ENCODE assay signal across 28 mouse cellular contexts in the genomic region with DNA sequence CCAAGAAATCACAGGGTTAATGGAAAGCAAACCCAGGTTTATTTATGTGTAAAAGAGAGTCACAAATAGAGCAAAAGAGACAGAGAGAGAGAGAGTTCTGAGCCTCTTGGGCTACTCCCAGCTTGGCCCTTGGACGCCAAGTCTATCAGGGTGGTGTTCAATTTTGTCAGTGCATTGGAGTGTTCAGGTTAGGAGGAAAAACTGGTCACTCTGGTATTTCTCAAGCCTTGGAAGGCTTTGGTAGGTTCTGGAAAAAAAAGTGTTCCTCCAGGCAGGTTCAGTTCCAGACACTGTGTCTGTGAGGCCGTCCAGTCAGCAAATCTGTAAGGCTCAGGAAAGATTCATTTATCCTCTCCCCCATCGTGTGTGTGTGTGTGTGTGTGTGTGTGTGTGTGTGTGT. TPM values are rescaled to one million over a fixed set of nuclear protein-coding genes. Genes with fewer than 3 reads are reported as not detected.
A peak's percentile ranks its signal among the peaks of the same experiment; 100 is the strongest.
DNase-seq lines count a peak whose midpoint lies in the region; ATAC-seq and TF ChIP-seq lines count a peak whose summit lies in the region.
"Had no signal": no experiment of that assay in that cellular context is flagged by ENCODE, and none has a peak within 500 bp of the region (broad histone marks: within the 10 kb centered on the region; RNA-seq: fewer than 3 reads in every experiment).

No protein-coding gene starts in this region.

- H3K4me3 ChIP-seq in lung, postnatal 0 days (ENCODE audit: low read depth, low read length), result no peak overlapping the region
- H3K4me3 ChIP-seq in stomach, postnatal 0 days (ENCODE audit: low read depth, low read length), result no peak overlapping the region
- H3K4me3 ChIP-seq: embryonic facial prominence, embryonic 13.5 days; embryonic facial prominence, embryonic 15.5 days; erythroblast, embryonic 14.5 days; forebrain, embryonic 13.5 days; forebrain, embryonic 15.5 days had no signal

- H3K9ac ChIP-seq in lung, postnatal 0 days (replicated peaks; ENCODE audit: low read depth), result no peak overlapping the region
- no peak overlapping the region for H3K9ac ChIP-seq in stomach, postnatal 0 days (ENCODE audit: low read length)
- H3K9ac ChIP-seq: embryonic facial prominence, embryonic 13.5 days; embryonic facial prominence, embryonic 15.5 days; forebrain, embryonic 13.5 days; forebrain, embryonic 15.5 days; forebrain, postnatal 0 days had no signal

- no peaks in the 10 kb centered on the region for H3K9me3 ChIP-seq in lung, postnatal 0 days (ENCODE audit: low read length)
- H3K9me3 ChIP-seq in stomach, postnatal 0 days (ENCODE audit: control insufficient read depth, low read length), result no peaks in the 10 kb centered on the region
- H3K9me3 ChIP-seq: embryonic facial prominence, embryonic 15.5 days; forebrain, embryonic 13.5 days; G1E had no signal

- H3K4me2 ChIP-seq in lung, postnatal 0 days (replicated peaks; ENCODE audit: low read depth, low read length), result no peak overlapping the region
- no peak overlapping the region for H3K4me2 ChIP-seq in stomach, postnatal 0 days (replicated peaks; ENCODE audit: low read depth)
- H3K4me2 ChIP-seq: embryonic facial prominence, embryonic 13.5 days; embryonic facial prominence, embryonic 15.5 days; forebrain, embryonic 13.5 days; forebrain, embryonic 15.5 days had no signal

- intact Hi-C loops in left cerebral cortex, postnatal 10 days (cut with DNase I), result no loop called here

- no peaks in the 10 kb centered on the region for H3K4me1 ChIP-seq in lung, postnatal 0 days (ENCODE audit: insufficient read depth, low read depth, low read length)
- no peaks in the 10 kb centered on the region for H3K4me1 ChIP-seq in stomach, postnatal 0 days (replicated peaks; ENCODE audit: control insufficient read depth, insufficient read depth)
- H3K4me1 ChIP-seq: embryonic facial prominence, embryonic 13.5 days; embryonic facial prominence, embryonic 15.5 days; forebrain, embryonic 13.5 days; forebrain, embryonic 15.5 days had no signal

- no peak for DNase-seq in frontal cortex, postnatal 10 days (ENCODE audit: low spot score in 2 of 2)
- DNase-seq in lung, postnatal 0 days (ENCODE audit: low spot score), result peak; percentile 10
- no peak for DNase-seq in lung, postnatal 14 days
- no peak for DNase-seq in stomach, postnatal 0 days (ENCODE audit: low spot score)
- no peak for DNase-seq in left cerebral cortex, postnatal 10 days (ENCODE audit: extremely low spot score in 1 of 2, low spot score in 2 of 2)
- DNase-seq: adrenal gland, adult 8-10 months; adrenal gland, postnatal 14 days; adrenal gland, postnatal 36 days; B cell, adult 2 months; cerebellum, adult 11-12 months; cerebellum, adult 8-10 months; cerebellum, adult 9-11 months; cerebellum, postnatal 14 days; cerebellum, postnatal 36 days; embryo, embryonic 11 days; forebrain, postnatal 0 days had no signal

- TF ChIP-seq EP300 in lung, postnatal 0 days (IDR thresholded peaks at IDR 0.05), result no peak
- TF ChIP-seq EP300 in stomach, postnatal 0 days (optimal IDR thresholded peaks at IDR 0.05), result no peak

- WGBS in lung, postnatal 0 days, result 32% methylated on average over 3 of the region's 3 CpGs
- 17% methylated on average over 3 of the region's 3 CpGs for WGBS in stomach, postnatal 0 days

- H3K36me3 ChIP-seq in lung, postnatal 0 days (ENCODE audit: insufficient read depth, low read length), result no peaks in the 10 kb centered on the region
- no peaks in the 10 kb centered on the region for H3K36me3 ChIP-seq in stomach, postnatal 0 days (ENCODE audit: control insufficient read depth, insufficient read depth, low read length)
- H3K36me3 ChIP-seq: embryonic facial prominence, embryonic 13.5 days; embryonic facial prominence, embryonic 15.5 days; forebrain, embryonic 15.5 days; G1E had no signal

- H3K27ac ChIP-seq in lung, postnatal 0 days (ENCODE audit: low read length), result no peak overlapping the region
- no peak overlapping the region for H3K27ac ChIP-seq in stomach, postnatal 0 days (replicated peaks)
- H3K27ac ChIP-seq: embryonic facial prominence, embryonic 13.5 days; embryonic facial prominence, embryonic 15.5 days; forebrain, embryonic 13.5 days; forebrain, embryonic 15.5 days had no signal

- no peak for TF ChIP-seq CTCF in lung, postnatal 0 days (IDR thresholded peaks at IDR 0.05)
- no peak for TF ChIP-seq CTCF in stomach, postnatal 0 days (IDR thresholded peaks at IDR 0.05; ENCODE audit: low read depth)

- peak; percentile 28; the same call in 1 of the 2 replicates for ATAC-seq in frontal cortex, adult (ENCODE audit: low TSS enrichment)
- no peak for ATAC-seq in lung, postnatal 0 days
- 0 out of 2 replicates have a peak, but pooled peaks have one; percentile 15 for ATAC-seq in stomach, postnatal 0 days (ENCODE audit: low FRiP score, low TSS enrichment)
- ATAC-seq: activated CD4-positive, CD25-positive, alpha-beta regulatory T cell, adult 4 months; CD4-positive, CD25-positive, alpha-beta regulatory T cell, adult 4 months; forebrain, embryonic 13.5 days; forebrain, embryonic 15.5 days; forebrain, postnatal 0 days; Patski had no signal

- no peaks in the 10 kb centered on the region for H3K27me3 ChIP-seq in lung, postnatal 0 days (replicated peaks; ENCODE audit: insufficient read depth, low read length)
- H3K27me3 ChIP-seq in stomach, postnatal 0 days (ENCODE audit: control insufficient read depth, insufficient read depth, low read length), result no peaks in the 10 kb centered on the region
- H3K27me3 ChIP-seq: embryonic facial prominence, embryonic 13.5 days; embryonic facial prominence, embryonic 15.5 days; forebrain, embryonic 13.5 days; forebrain, embryonic 15.5 days had no signal

RNA-seq across cellular contexts. Expression of a gene that starts 25.8 kb away (rescaled TPM):
- 0.10 and 0.11 TPM in 2 replicates for polyA plus RNA-seq in lung, postnatal 0 days (2015; fragmentation: Nextera tagmentation; extraction: Ambion mirVana)
- polyA plus RNA-seq in stomach, postnatal 0 days (2015; fragmentation: Nextera tagmentation; extraction: Ambion mirVana), result 0.22 and 0.30 TPM in 2 replicates
- total RNA-seq in left cerebral cortex, postnatal 10 days (2021), result 10 to 100 TPM; 57.4 to 62.0 TPM
- total RNA-seq: CH12.LX; common myeloid progenitor, adult 5-6 weeks had no signal
- polyA plus RNA-seq: CD4-positive, CD25-positive, alpha-beta regulatory T cell, adult 4 months; erythroblast, embryonic 14.5 days; G1E; Patski had no signal

RNA-seq across cellular contexts. Expression of a gene that starts 48.3 kb away (rescaled TPM):
- 25.1 and 31.0 TPM in 2 replicates for polyA plus RNA-seq in lung, postnatal 0 days (2015; fragmentation: Nextera tagmentation; extraction: Ambion mirVana)
- 30.2 and 33.5 TPM in 2 replicates for polyA plus RNA-seq in stomach, postnatal 0 days (2015; fragmentation: Nextera tagmentation; extraction: Ambion mirVana)
- 10 to 100 TPM; 21.4 to 25.9 TPM for total RNA-seq in left cerebral cortex, postnatal 10 days (2021)
